Mouse (Mus musculus) gonadal fat pad, adult 2 months (tissue): ENCODE data around the gene Folh1. TPM values are rescaled to one million over a fixed set of nuclear protein-coding genes. Genes with fewer than 3 reads are reported as not detected.
"Not testable (repeated sequence)": the region's sequence is repeated elsewhere in the genome, so short reads cannot be mapped to it uniquely, and the experiment has no call there.

Source experiments
- DNase-seq: peaks from one replicate; pipeline ENCODE4 v3.0.0-alpha.2; 2012; ENCODE audit warnings: low read depth
- polyA plus RNA-seq: library from polyadenylated mRNA; depleted of rRNA; stranded (reverse); fragments of >200 nt; gene quantifications from 2 replicates; pipeline ENCODE4 v1.2.3, GENCODE M21; 2012; rRNA removed

Gene Folh1
- 16.9 and 24.6 TPM in 2 replicates for polyA plus RNA-seq

- DNase-seq: no peak
Measured at GRCm38 (mm10) chr7:86775617-86776325, at the start of gene Folh1. Gene Folh1 (minus strand): TSS chr7:86775943.

GRCm38 (mm10) chr7:86816466-86816865 lies 40.7 kb upstream of the Folh1 start:
- no peak for DNase-seq

GRCm38 (mm10) chr7:86815716-86816115 lies 40.0 kb upstream of the Folh1 start:
- DNase-seq: not testable (repeated sequence)

- not testable (repeated sequence) for DNase-seq
Measured at GRCm38 (mm10) chr7:86815241-86815640, 39.5 kb upstream of the Folh1 start.

GRCm38 (mm10) chr7:86794727-86795126 lies 19.0 kb upstream of the Folh1 start, which contains the start of gene Vmn2r77:
Gene Vmn2r77 (plus strand): TSS chr7:86795027.
- no peak for DNase-seq

GRCm38 (mm10) chr7:86771621-86772020 lies 4.1 kb downstream of the Folh1 start:
- DNase-seq: no peak

- no peak for DNase-seq
Measured at GRCm38 (mm10) chr7:86764628-86765027, 11.1 kb downstream of the Folh1 start.

GRCm38 (mm10) chr7:86760751-86761150 lies 15.0 kb downstream of the Folh1 start:
- DNase-seq: no peak

GRCm38 (mm10) chr7:86725013-86725412 lies 50.7 kb downstream of the Folh1 start:
- DNase-seq: no peak

GRCm38 (mm10) chr7:86688030-86688429 lies 87.7 kb downstream of the Folh1 start, which contains the start of gene Olfr292:
Gene Olfr292 (plus strand): TSS chr7:86688330.
- DNase-seq: no peak

Other genes starting within 250 kb of the Folh1 start
- not detected in 2 replicates for gene Olfr295, start 192.1 kb downstream of the Folh1 start, polyA plus RNA-seq
- not detected in 2 replicates for gene Olfr294, start 159.3 kb downstream of the Folh1 start, polyA plus RNA-seq
- not detected in 2 replicates for gene Olfr293, start 126.9 kb downstream of the Folh1 start, polyA plus RNA-seq
- gene Olfr292, start 87.6 kb downstream of the Folh1 start, polyA plus RNA-seq: not detected in 2 replicates
- not detected in 2 replicates for gene Vmn2r77, start 19.1 kb upstream of the Folh1 start, polyA plus RNA-seq
- 0.04 and 0.05 TPM in 2 replicates for gene Vmn2r78, start 139.2 kb upstream of the Folh1 start, polyA plus RNA-seq
- not detected in 2 replicates for gene Vmn2r79, start 220.2 kb upstream of the Folh1 start, polyA plus RNA-seq